Mouse (Mus musculus) mature B cell (primary cell): ENCODE data around the gene Stox1.
"Not testable (repeated sequence)": the region's sequence is repeated elsewhere in the genome, so short reads cannot be mapped to it uniquely, and the experiment has no call there.

ENCODE experiments used
- in situ Hi-C: fragments of 300-500 bp; cut with MboI; formaldehyde crosslinking; loops from 2 replicates; pipeline ENCODE4 v1.14.3; 2019

Gene Stox1

GRCm38 (mm10) chr10:62725771-62726687, at the start of gene Stox1:
TSS of gene Stox1 (minus strand) at chr10:62726128.
- in situ Hi-C loops = no loop called here

DNA sequence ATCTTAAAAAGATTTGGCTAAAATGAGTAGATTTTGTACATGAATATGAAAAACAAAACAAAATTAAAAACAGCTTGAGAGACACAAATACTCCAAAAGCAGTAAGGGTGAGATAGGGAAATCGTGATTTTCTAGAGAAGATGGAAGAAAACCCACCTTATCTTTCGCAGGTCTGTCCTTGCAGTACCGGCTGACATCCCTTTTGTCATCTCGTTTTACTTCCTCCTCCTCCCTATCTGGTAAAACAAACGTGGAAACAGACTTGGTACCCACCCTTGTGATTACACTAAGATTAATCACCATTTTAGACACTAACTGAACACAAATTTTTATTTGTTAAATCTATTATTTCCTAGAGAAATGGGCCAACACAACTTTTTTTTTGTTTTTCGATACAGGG, 24.9 kb upstream of the Stox1 start:
- in situ Hi-C loops = no loop called here

DNA sequence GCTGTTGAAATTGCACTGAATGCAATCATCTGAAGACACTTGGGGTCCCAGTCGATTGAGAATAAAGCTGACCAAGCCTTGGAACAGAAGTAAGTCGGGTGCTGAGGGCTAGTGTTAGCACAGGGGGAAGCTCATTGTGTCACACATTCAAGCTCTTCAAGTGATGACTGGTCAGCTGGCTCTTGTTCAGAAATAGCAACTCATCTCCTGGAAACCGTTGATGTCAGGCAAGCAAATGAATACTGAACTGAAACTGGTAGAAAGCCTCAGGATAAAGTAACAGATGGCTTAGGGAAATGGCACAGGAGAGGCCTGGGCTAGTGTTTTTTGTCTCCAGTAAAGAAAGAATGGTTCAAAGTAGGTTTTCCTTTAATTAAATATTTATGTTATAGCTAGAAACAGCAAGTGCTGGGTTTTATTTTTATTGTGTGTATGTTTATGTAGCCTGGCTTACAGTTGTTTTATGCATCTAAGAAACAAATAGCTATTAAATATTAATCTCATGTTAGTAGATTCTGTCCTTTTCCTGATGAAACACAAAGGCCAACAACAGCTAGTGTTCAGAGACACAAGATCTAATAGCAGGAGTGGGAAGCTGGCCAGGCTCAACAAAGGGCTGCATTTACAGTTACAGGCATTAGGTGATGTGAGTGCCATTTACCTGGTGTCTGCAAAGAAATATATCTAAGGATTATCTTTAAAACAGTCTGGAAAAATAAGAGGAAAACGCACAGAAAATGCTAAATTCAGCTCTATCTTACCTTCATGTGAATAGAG, 14.2 kb upstream of the Stox1 start:
- in situ Hi-C loops = no loop called here

DNA sequence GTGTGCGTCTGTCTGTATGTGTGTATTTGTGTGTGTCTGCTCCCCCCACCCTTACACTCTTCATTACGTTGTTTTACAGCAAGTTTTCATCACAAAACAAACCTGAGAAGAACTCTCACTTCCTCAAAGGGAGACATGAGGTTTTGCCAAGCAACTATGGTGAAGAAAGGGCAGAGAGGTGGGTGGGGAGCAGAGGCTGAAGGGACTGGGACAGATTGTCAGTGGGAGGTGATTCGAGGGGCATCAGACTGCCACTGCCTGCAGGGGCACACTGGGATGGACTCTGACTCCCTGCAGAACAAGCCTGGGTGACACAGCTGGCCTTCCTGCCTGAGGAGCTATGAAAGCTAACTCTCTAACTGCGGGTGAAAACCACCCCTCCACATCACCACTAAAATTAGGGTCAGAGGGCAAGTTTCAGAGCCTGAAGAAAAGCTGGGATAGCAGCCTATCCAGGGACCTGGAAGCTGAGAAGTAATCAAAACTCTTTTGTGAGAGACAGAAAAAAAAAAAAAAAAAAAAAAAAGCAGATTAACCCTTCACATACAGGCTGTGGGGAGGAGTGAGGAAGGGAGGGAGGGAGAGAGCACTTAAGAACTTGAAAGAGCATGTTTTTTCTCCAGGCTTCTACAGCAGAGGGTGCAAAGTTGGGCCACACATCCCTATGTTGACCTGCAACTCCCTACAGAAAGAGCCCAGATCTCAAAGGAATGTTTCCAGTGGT, 11.2 kb upstream of the Stox1 start:
- in situ Hi-C loops = no loop called here

DNA sequence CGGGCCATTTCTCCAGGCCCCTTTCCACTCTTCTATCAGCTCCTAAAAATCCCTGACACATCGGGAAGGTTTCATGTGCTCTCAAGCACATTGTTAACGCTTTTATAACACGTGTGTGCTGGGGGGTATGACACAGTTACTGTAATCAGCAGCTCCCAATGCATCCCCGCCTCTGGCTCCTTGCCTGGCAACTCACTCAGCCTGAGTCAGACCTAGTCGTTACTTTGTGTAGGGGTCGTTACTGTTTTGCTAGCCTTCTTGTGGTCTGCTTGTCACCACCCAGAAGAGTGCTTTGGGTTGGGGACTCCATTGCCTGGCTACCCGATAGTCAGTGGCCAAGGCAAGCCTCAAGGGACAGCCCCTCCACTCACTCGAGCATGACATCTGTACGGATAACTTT, 4.9 kb upstream of the Stox1 start:
- in situ Hi-C loops = no loop called here

GRCm38 (mm10) chr10:62724936-62725335, 992 bp downstream of the Stox1 start:
- in situ Hi-C loops = no loop called here

- in situ Hi-C loops = no loop called here
These were observed 3.2 kb downstream of the Stox1 start for GRCm38 (mm10) chr10:62722701-62723100.

GRCm38 (mm10) chr10:62720574-62720973, 5.4 kb downstream of the Stox1 start:
- in situ Hi-C loops = not testable (repeated sequence)

- in situ Hi-C loops = no loop called here
These were observed 12.5 kb downstream of the Stox1 start for GRCm38 (mm10) chr10:62713457-62713856.

DNA sequence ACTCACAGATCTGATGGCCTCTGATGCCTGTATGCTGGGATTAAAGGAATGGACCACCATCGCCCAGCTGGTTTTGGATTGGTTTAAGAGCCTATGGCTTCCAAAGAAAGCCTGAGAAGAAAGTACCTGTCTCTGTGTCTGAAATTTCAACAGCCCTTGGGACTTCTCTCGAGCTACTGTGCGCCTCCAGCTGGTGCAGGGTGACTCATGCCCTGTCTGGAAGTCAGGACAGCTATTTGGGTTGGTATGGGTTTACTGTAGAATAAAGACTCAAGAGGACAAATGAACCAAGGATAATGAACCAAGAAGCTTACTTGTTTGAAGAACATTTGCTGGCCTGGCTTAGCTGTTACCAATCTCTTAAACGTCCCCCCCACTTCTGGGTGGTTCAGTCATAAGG, 22.3 kb downstream of the Stox1 start:
- in situ Hi-C loops = no loop called here

- in situ Hi-C loops = no loop called here
These were observed 23.5 kb downstream of the Stox1 start for GRCm38 (mm10) chr10:62702436-62702835.

GRCm38 (mm10) chr10:62692771-62693170, 33.2 kb downstream of the Stox1 start:
- in situ Hi-C loops = no loop called here

- in situ Hi-C loops = no loop called here
These were observed 33.7 kb downstream of the Stox1 start for GRCm38 (mm10) chr10:62692244-62692643.

GRCm38 (mm10) chr10:62687032-62687674, 38.8 kb downstream of the Stox1 start:
- in situ Hi-C loops = no loop called here

GRCm38 (mm10) chr10:62683043-62683442, 42.9 kb downstream of the Stox1 start:
- in situ Hi-C loops = no loop called here

GRCm38 (mm10) chr10:62679833-62680232, 46.1 kb downstream of the Stox1 start:
- in situ Hi-C loops = no loop called here

DNA sequence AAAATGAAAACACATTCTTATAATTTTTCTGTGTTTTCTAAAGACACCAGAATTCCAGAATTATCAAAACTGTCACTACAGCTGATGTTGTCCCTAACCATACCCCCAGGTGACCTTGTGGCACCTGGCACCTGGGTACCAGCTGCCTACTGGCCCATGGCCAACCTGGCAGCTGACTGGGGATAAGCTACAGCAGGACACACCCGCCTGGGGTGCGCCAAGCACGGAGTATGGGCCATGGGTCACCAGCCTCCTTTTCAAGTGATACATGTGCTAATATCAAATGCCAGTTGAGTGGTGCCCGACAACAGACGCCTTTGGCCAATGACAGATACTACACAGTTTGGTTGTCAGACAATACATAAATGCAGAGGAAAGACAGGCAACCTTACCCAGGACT, 48.6 kb downstream of the Stox1 start:
- in situ Hi-C loops = no loop called here

GRCm38 (mm10) chr10:62676196-62676595, 49.7 kb downstream of the Stox1 start:
- in situ Hi-C loops = no loop called here

DNA sequence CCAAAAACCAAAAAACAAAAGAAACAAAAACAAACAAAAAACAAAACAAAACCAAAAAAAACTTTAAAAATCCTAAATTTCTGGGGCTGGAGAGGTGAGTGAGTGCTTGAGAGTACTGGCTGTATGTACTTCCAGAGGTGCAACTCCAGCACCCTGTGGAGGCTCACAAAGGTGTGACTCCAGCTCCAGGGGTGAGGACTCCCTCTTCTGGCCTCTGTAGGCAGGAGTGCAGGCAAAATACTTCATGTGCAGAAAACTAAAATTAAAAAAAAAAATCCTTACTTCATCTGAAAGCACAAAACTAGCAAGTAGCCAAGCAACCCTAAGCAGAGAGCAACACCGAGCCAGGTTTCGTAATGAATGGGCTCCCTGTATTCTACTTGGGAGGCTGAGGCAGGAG, 53.6 kb downstream of the Stox1 start:
- in situ Hi-C loops = no loop called here

GRCm38 (mm10) chr10:62669245-62669644, 56.7 kb downstream of the Stox1 start:
- in situ Hi-C loops = no loop called here

- in situ Hi-C loops = no loop called here
These were observed 57.5 kb downstream of the Stox1 start for GRCm38 (mm10) chr10:62668463-62668862.

GRCm38 (mm10) chr10:62668043-62668442, 57.9 kb downstream of the Stox1 start:
- in situ Hi-C loops = no loop called here
